Mouse (Mus musculus): ENCODE data around the gene Gm4881.

- no peak for TF ChIP-seq EP300 (IDR thresholded peaks at IDR 0.05; ENCODE audit: low read depth)
- TF ChIP-seq CTCF (IDR thresholded peaks at IDR 0.05; ENCODE audit: low read depth): no peak
Observed at GRCm38 (mm10) chr7:24877588-24877987, 66.7 kb downstream of the Gm4881 start.
